Mouse (Mus musculus): Measurements from ENCODE around the gene Olfr183. TPM values are rescaled to one million over a fixed set of nuclear protein-coding genes. Genes with fewer than 3 reads are reported as not detected.
"Not testable (repeated sequence)": the region's sequence is repeated elsewhere in the genome, so short reads cannot be mapped to it uniquely, and the experiment has no call there.

Olfr183 gene
- polyA plus RNA-seq (2014; fragmentation: Nextera tagmentation; extraction: Ambion mirVana) = not detected in 2 replicates

- Histone ChIP-seq H3K9ac (ENCODE audit: low read length) (no peak within 1 kb of the TSS), H3K36me3 (ENCODE audit: control insufficient read depth, insufficient read depth, low read length) (no peaks in the 10 kb centered on the region), H3K27me3 (ENCODE audit: control insufficient read depth, insufficient read depth, low read length) (no peaks in the 10 kb centered on the region), H3K4me1 (ENCODE audit: control insufficient read depth, insufficient read depth, low read length) (no peaks in the 10 kb centered on the region), H3K27ac (replicated peaks; ENCODE audit: low read depth, low read length) (no peak within 1 kb of the TSS), H3K4me3 (ENCODE audit: low read depth, low read length) (no peak within 1 kb of the TSS), H3K4me2 (ENCODE audit: low read depth, severe bottlenecking) (no peak within 1 kb of the TSS), H3K9me3 (ENCODE audit: control insufficient read depth, low read length) (no peaks in the 10 kb centered on the region)
- DNase-seq (ENCODE audit: low spot score) (no peak), ATAC-seq (ENCODE audit: insufficient number of reproducible peaks, low FRiP score, low TSS enrichment, low read depth) (no peak)
- WGBS = 83% methylated on average over 2 of the region's 2 CpGs
Measured at GRCm38 (mm10) chr16:58995057-58995456, at the start of gene Olfr183. Gene Olfr183, plus strand, starts transcription at chr16:58995357.

DNA sequence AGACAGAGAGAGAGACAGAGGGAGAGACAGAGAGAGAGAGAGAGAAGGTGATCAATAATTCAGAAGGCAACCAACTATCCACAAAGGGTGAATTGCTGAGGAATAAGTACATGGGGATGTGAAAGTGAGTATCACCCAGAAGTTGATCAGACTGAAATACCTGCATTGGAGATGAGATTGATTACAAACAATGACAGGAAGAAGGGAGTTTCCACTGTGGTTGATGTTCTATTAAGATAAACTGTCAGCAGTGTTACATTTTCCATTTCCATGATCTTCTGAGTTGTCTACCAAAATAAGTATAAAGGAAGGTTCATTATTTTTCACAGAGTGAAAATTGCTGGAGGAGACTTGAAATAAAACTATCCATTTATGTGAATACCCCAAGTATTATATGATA is 12.0 kb downstream of the Olfr183 start:
- ATAC-seq (ENCODE audit: insufficient number of reproducible peaks, low FRiP score, low TSS enrichment, low read depth) = no peak

DNA sequence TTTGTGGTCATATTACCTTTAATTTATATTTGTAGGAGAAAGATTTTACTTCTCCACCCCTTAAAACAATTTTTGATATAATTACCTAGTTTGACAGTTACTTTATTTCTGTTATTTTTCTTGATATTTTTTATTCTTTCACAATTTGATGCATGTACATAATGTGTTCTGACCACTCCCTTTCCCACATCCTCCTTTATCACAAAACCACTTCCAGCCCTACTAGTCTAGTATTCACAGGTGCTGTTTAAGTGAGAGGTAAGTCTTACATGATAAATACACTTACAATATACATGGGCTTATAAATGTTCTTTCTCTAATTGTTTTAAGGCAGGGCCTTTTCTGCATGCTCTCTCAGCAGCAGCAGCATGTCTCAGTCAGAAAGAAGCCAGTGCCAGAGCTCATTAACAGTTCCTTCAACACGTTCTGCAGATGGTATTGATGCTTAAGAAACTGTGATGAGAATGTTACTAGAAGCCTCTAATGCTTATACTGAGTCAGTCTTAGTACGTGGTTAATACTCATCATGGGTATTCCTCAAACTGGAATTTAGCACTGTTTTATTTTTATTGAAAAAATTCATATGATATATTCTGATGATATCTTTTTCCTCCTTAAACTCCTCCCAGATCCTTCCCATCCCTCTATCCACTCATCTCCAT is 18.3 kb downstream of the Olfr183 start:
- Histone ChIP-seq H3K4me3 (ENCODE audit: low read depth, low read length) (no peak overlapping the region), H3K9ac (ENCODE audit: low read length) (no peak overlapping the region), H3K27me3 (ENCODE audit: control insufficient read depth, insufficient read depth, low read length) (no peaks in the 10 kb centered on the region), H3K4me2 (ENCODE audit: low read depth, severe bottlenecking) (no peak overlapping the region), H3K27ac (replicated peaks; ENCODE audit: low read depth, low read length) (no peak overlapping the region), H3K9me3 (ENCODE audit: control insufficient read depth, low read length) (no peaks in the 10 kb centered on the region), H3K36me3 (ENCODE audit: control insufficient read depth, insufficient read depth, low read length) (no peaks in the 10 kb centered on the region), H3K4me1 (ENCODE audit: control insufficient read depth, insufficient read depth, low read length) (no peaks in the 10 kb centered on the region)
- 69% methylated on average over 2 of the region's 2 CpGs for WGBS
- ATAC-seq (ENCODE audit: insufficient number of reproducible peaks, low FRiP score, low TSS enrichment, low read depth) (no peak), DNase-seq (ENCODE audit: low spot score) (no peak)

More for the DNA sequence above, 12.0 kb downstream of the Olfr183 start:
- Histone ChIP-seq H3K9me3 (ENCODE audit: control insufficient read depth, low read length) (no peaks in the 10 kb centered on the region), H3K4me2 (ENCODE audit: low read depth, severe bottlenecking) (no peak overlapping the region), H3K27ac (replicated peaks; ENCODE audit: low read depth, low read length) (no peak overlapping the region), H3K9ac (ENCODE audit: low read length) (no peak overlapping the region), H3K4me1 (ENCODE audit: control insufficient read depth, insufficient read depth, low read length) (no peaks in the 10 kb centered on the region), H3K36me3 (ENCODE audit: control insufficient read depth, insufficient read depth, low read length) (no peaks in the 10 kb centered on the region), H3K27me3 (ENCODE audit: control insufficient read depth, insufficient read depth, low read length) (no peaks in the 10 kb centered on the region), H3K4me3 (ENCODE audit: low read depth, low read length) (no peak overlapping the region)
- DNase-seq (ENCODE audit: low spot score) = no peak

DNA sequence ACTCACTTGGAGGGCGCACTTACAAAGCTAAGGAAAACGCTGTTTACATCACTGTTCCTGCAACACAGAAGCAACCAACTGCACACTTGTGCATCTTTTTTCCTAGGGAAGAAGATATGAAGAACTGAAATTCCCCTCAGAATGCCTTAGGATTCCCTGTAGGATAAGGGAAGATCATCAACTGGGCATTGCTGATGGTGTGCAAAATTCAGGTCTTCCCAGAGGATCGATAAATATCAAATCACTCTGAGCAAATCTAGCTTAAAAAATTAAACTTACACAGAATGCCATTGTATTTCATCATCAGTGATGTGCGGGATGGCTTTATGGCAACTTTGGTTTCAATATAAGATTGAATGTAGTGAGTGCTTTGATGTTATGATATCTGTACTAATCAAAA is 35.0 kb downstream of the Olfr183 start, which contains the start of gene Olfr186:
Gene Olfr186 (minus strand): TSS at position 101 of the 400 bp plus-strand sequence.
- Histone ChIP-seq H3K9me3 (ENCODE audit: control insufficient read depth, low read length) (no peaks in the 10 kb centered on the region), H3K36me3 (ENCODE audit: control insufficient read depth, insufficient read depth, low read length) (no peaks in the 10 kb centered on the region), H3K27me3 (ENCODE audit: control insufficient read depth, insufficient read depth, low read length) (no peaks in the 10 kb centered on the region), H3K4me2 (ENCODE audit: low read depth, severe bottlenecking) (no peak within 1 kb of the TSS), H3K4me1 (ENCODE audit: control insufficient read depth, insufficient read depth, low read length) (no peaks in the 10 kb centered on the region), H3K4me3 (ENCODE audit: low read depth, low read length) (no peak within 1 kb of the TSS), H3K9ac (ENCODE audit: low read length) (no peak within 1 kb of the TSS), H3K27ac (replicated peaks; ENCODE audit: low read depth, low read length) (no peak within 1 kb of the TSS)
- WGBS = 94% methylated on average over 4 of the region's 4 CpGs
- ATAC-seq (ENCODE audit: insufficient number of reproducible peaks, low FRiP score, low TSS enrichment, low read depth) (no peak), DNase-seq (ENCODE audit: low spot score) (no peak)

- Histone ChIP-seq H3K9ac (ENCODE audit: low read length) (no peak within 1 kb of the TSS), H3K27me3 (ENCODE audit: control insufficient read depth, insufficient read depth, low read length) (no peaks in the 10 kb centered on the region), H3K9me3 (ENCODE audit: control insufficient read depth, low read length) (no peaks in the 10 kb centered on the region), H3K4me2 (ENCODE audit: low read depth, severe bottlenecking) (no peak within 1 kb of the TSS), H3K4me3 (ENCODE audit: low read depth, low read length) (no peak within 1 kb of the TSS), H3K4me1 (ENCODE audit: control insufficient read depth, insufficient read depth, low read length) (no peaks in the 10 kb centered on the region), H3K27ac (replicated peaks; ENCODE audit: low read depth, low read length) (no peak within 1 kb of the TSS), H3K36me3 (ENCODE audit: control insufficient read depth, insufficient read depth, low read length) (no peaks in the 10 kb centered on the region)
- DNase-seq (ENCODE audit: low spot score) = no peak
- ATAC-seq (ENCODE audit: insufficient number of reproducible peaks, low FRiP score, low TSS enrichment, low read depth) = no peak
- 88% methylated on average over 7 of the region's 7 CpGs for WGBS
Measured at GRCm38 (mm10) chr16:59039710-59040109, 44.6 kb downstream of the Olfr183 start, which contains the start of gene Olfr187. Gene Olfr187, minus strand, starts transcription at chr16:59039767.

DNA sequence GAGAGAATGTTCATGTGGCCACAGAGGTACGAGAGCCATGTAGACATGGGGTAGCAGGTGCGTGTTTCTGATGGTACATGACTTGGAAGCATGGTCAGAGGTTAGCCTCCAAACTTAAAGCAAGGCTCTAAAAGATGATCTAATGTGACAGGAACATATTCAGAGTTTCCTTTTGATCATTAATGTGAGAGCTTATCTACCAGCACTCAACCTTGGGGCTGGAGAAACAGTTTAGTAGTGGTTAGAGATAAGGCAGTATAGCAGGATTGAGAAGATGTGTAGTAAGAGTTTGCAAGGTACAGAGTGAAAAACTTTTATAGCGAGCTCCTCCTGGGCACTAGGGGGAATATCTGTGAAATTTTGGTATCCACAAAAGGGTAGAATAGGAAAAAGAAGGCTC is 50.7 kb downstream of the Olfr183 start:
- H3K4me2 ChIP-seq (ENCODE audit: low read depth, severe bottlenecking) = no peak overlapping the region
- no peak overlapping the region for H3K27ac ChIP-seq (replicated peaks; ENCODE audit: low read depth, low read length)
- WGBS = 78% methylated on average over 3 of the region's 3 CpGs
- ATAC-seq (ENCODE audit: insufficient number of reproducible peaks, low FRiP score, low TSS enrichment, low read depth) (no peak), DNase-seq (ENCODE audit: low spot score) (no peak)
- no peaks in the 10 kb centered on the region for H3K36me3 ChIP-seq (ENCODE audit: control insufficient read depth, insufficient read depth, low read length)
- H3K4me1 ChIP-seq (ENCODE audit: control insufficient read depth, insufficient read depth, low read length) = no peaks in the 10 kb centered on the region
- H3K4me3 ChIP-seq (ENCODE audit: low read depth, low read length) = no peak overlapping the region
- no peak overlapping the region for H3K9ac ChIP-seq (ENCODE audit: low read length)
- H3K27me3 ChIP-seq (ENCODE audit: control insufficient read depth, insufficient read depth, low read length) = no peaks in the 10 kb centered on the region
- H3K9me3 ChIP-seq (ENCODE audit: control insufficient read depth, low read length) = no peaks in the 10 kb centered on the region

GRCm38 (mm10) chr16:59047579-59047978 is 52.4 kb downstream of the Olfr183 start:
- Histone ChIP-seq H3K36me3 (ENCODE audit: control insufficient read depth, insufficient read depth, low read length) (no peaks in the 10 kb centered on the region), H3K4me2 (ENCODE audit: low read depth, severe bottlenecking) (no peak overlapping the region), H3K9me3 (ENCODE audit: control insufficient read depth, low read length) (no peaks in the 10 kb centered on the region), H3K27ac (replicated peaks; ENCODE audit: low read depth, low read length) (no peak overlapping the region), H3K4me3 (ENCODE audit: low read depth, low read length) (no peak overlapping the region), H3K9ac (ENCODE audit: low read length) (no peak overlapping the region), H3K4me1 (ENCODE audit: control insufficient read depth, insufficient read depth, low read length) (no peaks in the 10 kb centered on the region), H3K27me3 (ENCODE audit: control insufficient read depth, insufficient read depth, low read length) (no peaks in the 10 kb centered on the region)
- no peak for DNase-seq (ENCODE audit: low spot score)
- WGBS = 70% methylated on average over 4 of the region's 4 CpGs
- no peak for ATAC-seq (ENCODE audit: insufficient number of reproducible peaks, low FRiP score, low TSS enrichment, low read depth)

GRCm38 (mm10) chr16:59048860-59049259 is 53.7 kb downstream of the Olfr183 start:
- Histone ChIP-seq H3K9ac (ENCODE audit: low read length) (no peak overlapping the region), H3K27me3 (ENCODE audit: control insufficient read depth, insufficient read depth, low read length) (no peaks in the 10 kb centered on the region), H3K27ac (replicated peaks; ENCODE audit: low read depth, low read length) (no peak overlapping the region), H3K9me3 (ENCODE audit: control insufficient read depth, low read length) (no peaks in the 10 kb centered on the region), H3K4me1 (ENCODE audit: control insufficient read depth, insufficient read depth, low read length) (no peaks in the 10 kb centered on the region), H3K36me3 (ENCODE audit: control insufficient read depth, insufficient read depth, low read length) (no peaks in the 10 kb centered on the region), H3K4me2 (ENCODE audit: low read depth, severe bottlenecking) (no peak overlapping the region), H3K4me3 (ENCODE audit: low read depth, low read length) (no peak overlapping the region)
- 77% methylated on average over 1 of the region's 1 CpGs for WGBS
- ATAC-seq (ENCODE audit: insufficient number of reproducible peaks, low FRiP score, low TSS enrichment, low read depth) (no peak), DNase-seq (ENCODE audit: low spot score) (no peak)

- not testable (repeated sequence) for H3K27ac ChIP-seq (replicated peaks; ENCODE audit: low read depth, low read length); H3K9ac ChIP-seq (ENCODE audit: low read length); H3K4me3 ChIP-seq (ENCODE audit: low read depth, low read length); ATAC-seq (ENCODE audit: insufficient number of reproducible peaks, low FRiP score, low TSS enrichment, low read depth); H3K27me3 ChIP-seq (ENCODE audit: control insufficient read depth, insufficient read depth, low read length); H3K36me3 ChIP-seq (ENCODE audit: control insufficient read depth, insufficient read depth, low read length); H3K4me1 ChIP-seq (ENCODE audit: control insufficient read depth, insufficient read depth, low read length); H3K4me2 ChIP-seq (ENCODE audit: low read depth, severe bottlenecking); H3K9me3 ChIP-seq (ENCODE audit: control insufficient read depth, low read length); DNase-seq (ENCODE audit: low spot score)
- 91% methylated on average over 2 of the region's 2 CpGs for WGBS
Measured at GRCm38 (mm10) chr16:59049286-59049685, 54.1 kb downstream of the Olfr183 start.

Measured in limb, embryonic 11.5 days (tissue).